Mouse (Mus musculus) cerebellum, adult 18-20 months (tissue): ENCODE measurements around the gene Lnx1.
A peak's percentile ranks its signal among the peaks of the same experiment; 100 is the strongest.

Source experiments
- DNase-seq, 2 experiments: peaks; one replicate each; pipeline ENCODE4 v3.0.0; 2021

Gene Lnx1

DNA sequence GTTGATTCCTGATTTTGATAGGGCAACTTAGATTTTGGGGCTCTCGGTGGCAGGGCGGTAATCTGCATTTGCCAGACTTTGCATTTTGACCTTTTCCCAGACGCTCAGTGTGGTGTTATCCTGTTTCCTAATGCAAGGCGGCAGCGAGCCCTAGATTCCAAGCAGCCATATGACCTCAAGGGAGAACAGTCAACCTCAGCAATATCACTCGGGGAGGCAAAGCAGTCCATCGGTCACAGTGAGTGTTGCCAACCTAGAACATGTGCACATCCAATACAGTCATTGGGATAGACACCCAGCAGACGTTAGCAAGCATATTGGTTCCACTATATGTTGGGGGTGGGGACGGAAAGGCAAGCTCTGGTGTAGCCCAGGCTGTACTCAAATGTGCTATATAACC is 54.5 kb downstream of the Lnx1 start:
- DNase-seq = no peak

GRCm38 (mm10) chr5:74647584-74647984 is 55.1 kb downstream of the Lnx1 start:
- no peak for DNase-seq

GRCm38 (mm10) chr5:74642291-74642690 is 60.4 kb downstream of the Lnx1 start:
- no peak for DNase-seq

DNA sequence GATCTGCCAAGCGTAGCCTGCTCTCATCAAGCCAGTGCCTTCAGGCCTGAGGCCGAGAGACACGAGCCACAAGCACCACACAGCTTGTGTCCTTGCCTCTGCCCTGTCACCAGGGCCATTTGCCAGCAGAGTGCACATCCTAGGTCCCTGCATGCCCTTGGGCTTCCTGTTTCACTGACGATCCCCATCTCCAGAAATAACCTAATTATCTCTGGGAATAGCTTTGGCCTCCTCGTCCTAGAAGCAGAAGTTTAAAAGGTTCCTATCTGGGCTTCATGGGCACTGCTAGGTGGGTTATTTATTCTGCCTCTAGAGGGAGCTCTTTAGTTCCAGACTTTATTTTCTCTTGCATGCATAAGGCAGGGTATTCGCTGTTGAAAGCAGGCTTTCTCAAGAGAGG is 61.7 kb downstream of the Lnx1 start:
- DNase-seq = peak; percentile 33 to 37

GRCm38 (mm10) chr5:74640504-74640903 is 62.2 kb downstream of the Lnx1 start:
- DNase-seq = no peak

DNA sequence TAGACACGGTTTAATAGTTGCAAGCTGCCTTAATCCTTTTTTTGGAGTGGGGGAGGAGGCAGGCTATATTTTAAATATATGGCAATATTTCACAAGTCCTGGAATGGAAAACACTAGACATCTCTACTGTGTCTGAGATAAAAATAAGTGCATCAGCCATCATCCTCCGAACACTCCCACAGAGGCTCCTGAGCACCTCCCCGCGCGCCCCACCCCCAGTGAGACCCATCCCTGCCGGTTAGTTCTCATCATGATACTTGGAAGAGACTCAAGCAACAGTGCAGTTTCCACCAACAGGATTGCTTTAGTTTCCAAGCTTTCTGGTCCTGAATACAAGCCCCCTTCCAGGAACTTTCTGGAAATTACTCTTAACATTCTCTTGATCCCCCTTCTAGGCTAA is 63.2 kb downstream of the Lnx1 start:
- no peak for DNase-seq

- DNase-seq = no peak
Measured at GRCm38 (mm10) chr5:74634391-74634790, 68.3 kb downstream of the Lnx1 start.

DNA sequence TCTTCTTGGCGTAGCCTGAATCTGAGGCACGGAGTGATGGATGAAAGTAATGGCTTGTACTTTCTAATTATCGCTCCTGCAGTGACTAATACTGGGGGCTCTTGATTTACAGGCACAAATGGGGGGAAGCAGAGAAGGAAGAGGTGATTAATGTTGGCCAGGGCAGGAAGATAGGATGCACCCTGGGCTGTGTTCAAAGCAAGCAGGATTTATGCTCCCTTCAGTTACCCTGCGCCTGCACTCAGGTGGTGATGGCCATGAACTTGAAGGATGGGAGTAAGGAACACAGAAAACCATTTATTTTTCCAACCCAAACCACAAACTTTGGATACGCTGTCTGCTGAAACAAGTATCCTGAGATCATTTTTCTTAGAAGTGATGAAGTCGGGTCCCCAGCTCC is 69.3 kb downstream of the Lnx1 start:
- DNase-seq = no peak

DNA sequence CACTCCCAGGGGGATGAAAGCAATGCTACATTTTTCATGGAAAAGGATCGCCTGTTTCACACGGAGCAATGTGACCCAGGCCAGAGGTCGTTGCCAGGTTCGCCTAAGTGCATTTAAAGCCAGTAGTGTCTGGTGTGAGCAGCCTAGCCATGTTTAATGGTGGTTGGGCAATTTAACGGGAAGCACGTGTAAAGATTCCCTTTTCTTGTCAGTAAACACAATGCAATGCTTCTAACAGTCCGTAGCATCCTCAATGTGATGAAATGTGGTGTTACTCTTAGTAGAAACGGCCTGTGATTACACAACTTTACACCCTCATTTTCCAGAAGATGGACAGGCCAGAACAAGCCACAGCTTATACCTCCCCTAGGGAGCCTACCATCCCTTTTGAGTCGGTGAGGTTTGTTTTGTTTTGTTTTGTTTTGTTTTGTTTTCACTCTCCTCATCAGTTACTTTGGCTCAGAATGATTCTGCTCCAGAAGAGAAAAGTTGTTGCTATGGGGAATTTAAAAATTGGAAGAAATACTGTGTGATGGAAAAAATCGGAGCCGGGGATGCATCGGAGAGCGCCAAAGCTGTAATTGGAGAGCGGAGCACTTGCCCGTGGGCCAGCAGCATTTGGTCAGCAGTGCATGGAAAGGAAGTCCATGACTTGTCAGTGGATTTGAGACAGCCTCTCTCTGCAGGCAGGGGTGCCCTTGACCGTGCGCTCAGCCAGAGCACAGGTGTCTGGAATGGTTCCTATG is 70.2 kb downstream of the Lnx1 start:
- DNase-seq = peak in 1 of 2 experiments; percentile 19

- DNase-seq = no peak
Measured at GRCm38 (mm10) chr5:74628001-74628400, 74.7 kb downstream of the Lnx1 start.

DNA sequence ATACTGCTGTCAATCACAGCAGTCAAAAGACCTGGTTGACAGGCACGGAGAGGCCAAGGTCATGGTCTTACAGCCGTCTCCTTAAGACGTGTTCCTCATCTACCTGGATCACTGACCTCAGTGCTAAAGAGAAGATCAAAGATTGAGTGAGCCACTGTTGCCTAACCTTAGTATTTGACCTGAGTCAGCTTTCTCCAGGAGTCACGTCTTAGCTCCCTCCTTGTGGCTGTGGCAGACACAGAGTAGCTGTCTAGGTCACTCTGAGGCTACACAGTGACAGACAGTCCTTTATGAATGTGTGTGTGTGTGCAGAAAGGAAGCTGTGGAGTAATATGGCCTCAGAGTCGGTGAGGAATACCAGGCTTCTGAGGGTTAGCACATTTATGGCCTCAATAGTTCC is 78.3 kb downstream of the Lnx1 start:
- DNase-seq = no peak

GRCm38 (mm10) chr5:74623316-74624000 is 79.3 kb downstream of the Lnx1 start:
- no peak for DNase-seq

- no peak for DNase-seq
Measured at GRCm38 (mm10) chr5:74621691-74622470, 80.8 kb downstream of the Lnx1 start.

DNA sequence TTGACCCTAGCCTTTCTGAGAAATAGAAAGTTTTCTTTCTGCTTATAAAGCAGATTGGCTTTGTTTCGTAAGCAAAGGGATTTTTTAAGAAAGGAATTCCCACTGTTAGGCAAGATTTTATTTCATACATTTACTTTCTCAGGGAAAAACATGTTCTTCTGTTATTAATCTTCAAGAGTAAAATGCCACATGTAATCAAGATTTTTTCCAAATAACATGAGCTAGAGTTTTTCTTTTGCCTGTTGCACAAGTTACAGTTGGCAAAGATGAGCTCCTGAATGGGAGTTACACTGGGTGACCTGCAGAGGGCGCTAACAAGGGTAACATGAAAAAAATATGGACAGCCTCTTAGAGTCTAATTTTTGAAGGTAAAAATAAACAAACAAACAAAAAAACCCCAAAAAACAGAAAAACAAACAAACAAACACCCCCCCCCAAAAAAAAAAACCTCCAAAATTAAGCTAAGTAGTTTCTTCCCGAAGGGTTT is 84.1 kb downstream of the Lnx1 start:
- peak; percentile 34 to 43 for DNase-seq

DNA sequence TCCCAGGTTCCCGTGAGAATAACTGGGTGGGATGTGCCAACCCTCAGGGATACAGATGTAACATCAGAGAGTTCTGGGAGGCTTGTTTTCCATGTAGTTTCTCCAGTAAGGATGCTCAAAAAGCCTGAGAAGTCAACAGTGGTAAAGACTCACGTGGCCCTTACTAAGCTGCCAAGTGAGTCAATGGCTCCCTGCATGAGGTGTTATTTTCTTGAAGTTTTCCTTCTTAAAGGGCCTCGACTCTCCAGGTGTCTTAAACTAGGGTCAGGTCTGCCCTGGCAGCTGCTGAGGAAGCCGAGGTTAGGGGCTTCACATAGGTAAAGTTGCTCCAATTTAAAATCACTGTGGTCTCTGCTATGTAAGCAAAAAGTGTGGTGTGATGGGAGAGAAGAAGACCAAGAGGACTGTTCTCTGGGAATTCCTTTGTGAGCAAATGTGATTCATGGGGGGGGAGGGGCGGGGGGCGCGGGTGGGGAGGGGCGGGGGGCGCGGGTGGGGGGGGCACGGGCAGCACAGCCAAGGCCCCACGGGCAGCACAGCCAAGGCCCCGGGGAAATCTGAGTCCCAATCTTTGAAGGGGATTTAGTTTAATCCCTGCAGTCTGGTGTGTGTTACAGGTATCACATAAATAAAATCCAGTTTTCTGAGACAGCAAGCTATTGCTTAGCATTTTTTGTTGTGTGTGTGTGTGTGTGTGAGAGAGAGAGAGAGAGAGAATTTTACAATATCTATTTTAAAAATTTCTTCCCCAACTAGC is 84.7 kb downstream of the Lnx1 start:
- DNase-seq = no peak

GRCm38 (mm10) chr5:74613491-74614151 is 89.1 kb downstream of the Lnx1 start:
- no peak for DNase-seq

DNA sequence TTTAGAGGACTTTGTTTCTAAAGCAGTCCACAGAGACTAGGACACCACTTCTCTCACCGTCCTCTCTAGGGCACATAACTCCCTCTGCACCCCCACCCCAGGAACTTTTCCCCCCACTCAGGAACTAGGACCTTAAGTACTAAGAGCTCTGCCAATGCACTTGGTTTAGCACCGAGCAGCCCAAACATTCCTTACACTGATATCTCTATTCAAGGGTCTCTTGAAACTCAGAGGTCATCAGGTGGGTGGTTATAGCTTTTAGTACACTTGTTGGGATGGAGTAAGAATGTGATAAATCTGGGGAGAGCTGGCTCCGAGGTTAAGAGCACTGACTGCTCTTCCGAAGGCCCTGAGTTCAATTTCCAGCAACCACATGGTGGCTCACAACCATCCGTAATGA is 90.0 kb downstream of the Lnx1 start:
- no peak for DNase-seq

DNA sequence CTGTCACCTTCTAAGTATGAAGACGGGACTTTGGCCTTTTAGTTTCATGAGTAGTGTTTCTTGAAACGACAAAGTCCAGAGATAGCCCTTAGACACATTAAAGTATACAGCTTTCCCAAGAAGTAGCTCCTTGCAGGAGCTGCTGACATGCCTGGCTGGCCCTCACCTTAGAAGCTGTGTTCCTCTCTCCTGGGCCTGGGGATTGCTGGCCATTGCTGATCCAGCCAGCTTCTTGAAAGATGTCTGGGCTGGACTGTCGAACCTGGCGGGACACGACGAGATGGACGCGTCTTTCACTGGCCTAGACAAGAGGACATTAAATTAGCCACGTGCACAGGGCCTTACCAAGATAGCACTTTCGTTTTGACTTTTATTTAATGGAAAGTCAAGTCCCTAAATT is 92.2 kb downstream of the Lnx1 start:
- DNase-seq = no peak

DNA sequence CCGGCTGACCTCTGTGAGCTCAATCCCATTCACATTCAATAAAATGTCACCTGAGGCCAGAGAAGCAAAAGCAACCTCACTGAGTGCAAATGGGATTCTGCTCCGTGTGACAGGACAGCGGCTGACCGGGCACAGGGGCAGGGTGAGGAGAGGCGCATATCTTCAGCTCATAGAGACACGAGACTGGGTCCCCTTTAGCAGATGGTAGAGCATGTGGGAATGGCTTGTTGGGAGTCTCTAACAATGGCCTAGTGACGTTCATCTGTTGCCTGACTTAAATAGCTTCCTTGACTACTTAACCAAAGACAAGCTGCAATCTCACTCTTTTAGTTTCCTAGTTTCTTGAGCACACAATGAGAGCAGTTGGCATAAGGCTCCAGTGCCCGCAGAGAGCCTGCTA is 96.5 kb downstream of the Lnx1 start:
- DNase-seq = no peak

DNA sequence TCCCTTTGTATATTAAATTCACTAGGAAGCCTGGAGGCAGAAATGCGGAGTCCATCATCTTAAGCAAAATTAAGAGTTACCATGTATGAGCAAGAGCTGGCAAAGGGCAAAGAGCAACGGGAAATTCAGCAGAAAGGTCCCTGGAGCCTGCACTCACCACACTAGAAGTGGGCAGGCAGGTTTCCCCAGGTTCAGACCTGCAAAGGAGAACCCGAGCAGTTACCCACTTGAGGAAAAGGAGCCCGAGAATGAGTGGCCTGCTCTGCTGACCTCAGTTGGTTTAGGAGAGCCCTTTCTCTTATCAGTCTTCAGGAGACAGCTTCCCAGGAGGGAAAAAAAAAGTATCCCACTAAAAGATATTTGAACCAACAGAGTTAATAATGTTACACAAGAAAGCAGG is 99.4 kb downstream of the Lnx1 start:
- no peak for DNase-seq

DNA sequence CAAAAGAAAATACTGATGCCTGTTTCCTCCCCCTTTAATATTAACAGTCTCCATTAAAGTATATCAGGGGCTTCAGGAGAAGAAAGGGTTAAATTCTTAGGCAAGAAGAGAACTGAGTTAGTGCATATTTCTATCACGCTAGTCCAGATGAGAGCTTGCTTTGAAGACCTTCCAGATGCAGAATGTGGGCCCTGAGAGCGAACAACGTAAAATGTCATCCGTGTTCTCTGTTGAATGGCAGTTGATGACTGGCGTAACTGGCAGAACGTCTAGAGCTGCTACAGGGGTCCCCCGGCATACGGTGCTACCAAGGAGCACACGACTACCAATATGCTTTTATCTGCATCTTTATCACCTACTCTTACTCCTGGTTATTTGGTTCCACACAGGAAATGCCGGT is 100.3 kb downstream of the Lnx1 start:
- DNase-seq = no peak

GRCm38 (mm10) chr5:74601965-74602364 is 100.7 kb downstream of the Lnx1 start:
- DNase-seq = no peak
